15 mouse cellular contexts compared by ENCODE assay signal in genomic region chr16:26106618-26107017, GRCm38 (mm10). TPM values are rescaled to one million over a fixed set of nuclear protein-coding genes. Genes with fewer than 3 reads are reported as not detected.
DNase-seq lines count a peak whose midpoint lies in the region; ATAC-seq lines count a peak whose summit lies in the region.
"Had no signal": no experiment of that assay in that cellular context is flagged by ENCODE, and none has a peak within 500 bp of the region (broad histone marks: within the 10 kb centered on the region; RNA-seq: fewer than 3 reads in every experiment).

No protein-coding gene starts in this region.

- H3K9ac ChIP-seq in heart, embryonic 14.5 days (ENCODE audit: low read length), result no peak overlapping the region; the same call in 1 of the 2 replicates
- H3K9ac ChIP-seq in kidney, embryonic 16.5 days (replicated peaks; ENCODE audit: low read length), result no peak overlapping the region
- no peak overlapping the region for H3K9ac ChIP-seq in embryonic facial prominence, embryonic 15.5 days
- no peak overlapping the region for H3K9ac ChIP-seq in limb, embryonic 15.5 days

- no peaks in the 10 kb centered on the region for H3K27me3 ChIP-seq in heart, embryonic 14.5 days (ENCODE audit: control insufficient read depth, insufficient read depth, low read length)
- H3K27me3 ChIP-seq in kidney, embryonic 16.5 days (ENCODE audit: insufficient read depth, low read length), result no peaks in the 10 kb centered on the region
- H3K27me3 ChIP-seq in embryonic facial prominence, embryonic 15.5 days, result no peaks in the 10 kb centered on the region
- H3K27me3 ChIP-seq in limb, embryonic 15.5 days, result 0 out of 2 replicates have a peak, but pooled peaks cover 5% of the 10 kb centered on the region

- H3K4me2 ChIP-seq in heart, embryonic 14.5 days (ENCODE audit: low read length), result peak overlapping the region; percentile 76
- peak overlapping the region; percentile 89; the same call in 1 of the 2 replicates for H3K4me2 ChIP-seq in kidney, embryonic 16.5 days (replicated peaks; ENCODE audit: low read depth, low read length)
- H3K4me2 ChIP-seq in embryonic facial prominence, embryonic 15.5 days (replicated peaks), result peak overlapping the region; percentile 92; the same call in 1 of the 2 replicates
- H3K4me2 ChIP-seq in limb, embryonic 15.5 days, result no peak overlapping the region

- H3K9me3 ChIP-seq in heart, embryonic 14.5 days (ENCODE audit: control insufficient read depth, low read length), result no peaks in the 10 kb centered on the region
- peaks cover 5% of the 10 kb centered on the region; the same call in 1 of the 2 replicates for H3K9me3 ChIP-seq in kidney, embryonic 16.5 days (ENCODE audit: low read length)
- H3K9me3 ChIP-seq in embryonic facial prominence, embryonic 15.5 days (replicated peaks), result no peaks in the 10 kb centered on the region
- H3K9me3 ChIP-seq in limb, embryonic 15.5 days, result no peaks in the 10 kb centered on the region

- peak overlapping the region; percentile 81 to 86 for H3K27ac ChIP-seq in heart, embryonic 14.5 days (replicated peaks in 1 of 2; ENCODE audit: control insufficient read depth in 1 of 2, insufficient read depth in 1 of 2, low read depth in 2 of 2, low read length in 2 of 2)
- H3K27ac ChIP-seq in kidney, embryonic 16.5 days (ENCODE audit: low read length), result peak overlapping the region; percentile 75; the same call in 1 of the 2 replicates
- H3K27ac ChIP-seq in embryonic facial prominence, embryonic 15.5 days (replicated peaks), result peak overlapping the region; percentile 90; the same call in 1 of the 2 replicates
- peak overlapping the region; percentile 90 for H3K27ac ChIP-seq in limb, embryonic 15.5 days

- no peaks in the 10 kb centered on the region for H3K36me3 ChIP-seq in heart, embryonic 14.5 days (ENCODE audit: control insufficient read depth, insufficient read depth, low read length)
- H3K36me3 ChIP-seq in kidney, embryonic 16.5 days (ENCODE audit: insufficient read depth, low read length), result no peaks in the 10 kb centered on the region
- no peaks in the 10 kb centered on the region for H3K36me3 ChIP-seq in embryonic facial prominence, embryonic 15.5 days
- no peaks in the 10 kb centered on the region for H3K36me3 ChIP-seq in limb, embryonic 15.5 days

- 67% methylated on average over 5 of the region's 5 CpGs for WGBS in heart, embryonic 14.5 days
- 62% methylated on average over 5 of the region's 5 CpGs for WGBS in kidney, embryonic 16.5 days
- 73% methylated on average over 5 of the region's 5 CpGs for WGBS in embryonic facial prominence, embryonic 15.5 days
- 61% methylated on average over 5 of the region's 5 CpGs for WGBS in limb, embryonic 15.5 days

- no peak overlapping the region for H3K4me3 ChIP-seq in heart, embryonic 14.5 days (ENCODE audit: control insufficient read depth in 1 of 2, insufficient read depth in 1 of 2, low read depth in 1 of 2, low read length in 2 of 2)
- H3K4me3 ChIP-seq in kidney, embryonic 16.5 days (ENCODE audit: low read length), result no peak overlapping the region
- no peak overlapping the region for H3K4me3 ChIP-seq in embryonic facial prominence, embryonic 15.5 days (replicated peaks)
- no peak overlapping the region for H3K4me3 ChIP-seq in limb, embryonic 15.5 days
- H3K4me3 ChIP-seq: erythroblast, embryonic 14.5 days had no signal

- peaks cover 6 to 28% of the 10 kb centered on the region in 2 experiments for H3K4me1 ChIP-seq in heart, embryonic 14.5 days (ENCODE audit: control insufficient read depth in 2 of 2, insufficient read depth in 2 of 2, low read length in 2 of 2)
- peaks cover 18% of the 10 kb centered on the region; the same call in 1 of the 2 replicates for H3K4me1 ChIP-seq in kidney, embryonic 16.5 days (ENCODE audit: insufficient read depth, low read length)
- peaks cover 21% of the 10 kb centered on the region; the same call in 1 of the 2 replicates for H3K4me1 ChIP-seq in embryonic facial prominence, embryonic 15.5 days
- H3K4me1 ChIP-seq in limb, embryonic 15.5 days, result peaks cover 18% of the 10 kb centered on the region

- ATAC-seq in heart, embryonic 14.5 days (ENCODE audit: insufficient number of reproducible peaks, insufficient read depth, low FRiP score, low read depth), result no peak
- no peak; the same call in 1 of the 2 replicates for ATAC-seq in kidney, embryonic 16.5 days (ENCODE audit: low FRiP score, low TSS enrichment)
- ATAC-seq in embryonic facial prominence, embryonic 15.5 days (ENCODE audit: insufficient number of reproducible peaks, low FRiP score, low TSS enrichment, low read depth), result no peak
- ATAC-seq in limb, embryonic 15.5 days (ENCODE audit: insufficient number of reproducible peaks, low FRiP score, low TSS enrichment, low read depth), result no peak
- ATAC-seq: inflammation-experienced regulatory T-cells, adult 6 months had no signal

- no peak for DNase-seq in heart, postnatal 4 days
- no peak for DNase-seq in kidney, adult 11 months
- no peak for DNase-seq in ovary, adult 18-20 months (ENCODE audit: low spot score)
- DNase-seq in right cerebral cortex, adult 18-20 months, result no peak
- DNase-seq: cerebellum, adult 11-12 months; gastrocnemius, postnatal 36 days; lung, postnatal 14 days; right cerebral cortex, postnatal 25 days had no signal

RNA-seq across cellular contexts. Expression of gene P3h2, which starts 1.0 kb away (rescaled TPM):
- polyA plus RNA-seq in heart, embryonic 14.5 days (2014; fragmentation: Nextera tagmentation; extraction: Ambion mirVana), result 9.5 and 9.8 TPM in 2 replicates
- total RNA-seq in heart, postnatal 4 days (2021), result 1 to 10 TPM; 7.7 to 8.1 TPM
- 6.3 and 7.0 TPM in 2 replicates for polyA plus RNA-seq in kidney, embryonic 16.5 days (2015; fragmentation: Nextera tagmentation; extraction: Ambion mirVana)
- 6.7 and 8.0 TPM in 2 replicates for polyA plus RNA-seq in embryonic facial prominence, embryonic 15.5 days (2015; fragmentation: Nextera tagmentation; extraction: Ambion mirVana)
- polyA plus RNA-seq in limb, embryonic 15.5 days (2015; fragmentation: Nextera tagmentation; extraction: Ambion mirVana), result 4.8 TPM in 2 replicates
- total RNA-seq: MEL had no signal
- polyA plus RNA-seq: erythroblast, embryonic 14.5 days had no signal
